Mouse (Mus musculus) heart, embryonic 12.5 days (tissue): Measurements from ENCODE around the gene Dennd1b. TPM values are rescaled to one million over a fixed set of nuclear protein-coding genes. Genes with fewer than 3 reads are reported as not detected.

Experiments used
- ATAC-seq: fragments of 200-750 bp; cut with Nextera tagmentation; 2 replicates; pipeline ENCODE4 v1.8.0; 2017; ENCODE audit warnings: moderate TSS enrichment, moderate library complexity; ENCODE audit not compliant: insufficient number of reproducible peaks, low FRiP score
- H3K27ac ChIP-seq: fragments of 300-500 bp; sonication (generic); 2 replicates; pipeline ENCODE4 v1.5.1; 2016; ENCODE audit warnings: mild to moderate bottlenecking, moderate library complexity; ENCODE audit not compliant: poor library complexity, severe bottlenecking
- H3K27me3 ChIP-seq: fragments of 300-500 bp; sonication (generic); replicated peaks from 2 replicates; pipeline ENCODE4 v1.6.1; 2016; ENCODE audit warnings: mild to moderate bottlenecking, moderate library complexity
- H3K36me3 ChIP-seq: fragments of 300-500 bp; sonication (generic); 2 replicates; pipeline ENCODE4 v1.6.1; 2016; ENCODE audit warnings: mild to moderate bottlenecking, moderate library complexity
- H3K4me1 ChIP-seq: fragments of 300-500 bp; sonication (generic); replicated peaks from 2 replicates; pipeline ENCODE4 v1.6.1; 2016; ENCODE audit warnings: mild to moderate bottlenecking
- H3K4me2 ChIP-seq: fragments of 300-500 bp; sonication (generic); 2 replicates; pipeline ENCODE4 v1.6.1; 2016; ENCODE audit warnings: mild to moderate bottlenecking, moderate library complexity
- H3K4me3 ChIP-seq: fragments of 300-500 bp; sonication (generic); 2 replicates; pipeline ENCODE4 v1.5.1; 2016; ENCODE audit warnings: mild to moderate bottlenecking
- H3K9ac ChIP-seq: fragments of 300-500 bp; sonication (generic); 2 replicates; pipeline ENCODE4 v1.6.1; 2016; ENCODE audit warnings: mild to moderate bottlenecking, moderate library complexity
- H3K9me3 ChIP-seq: fragments of 300-500 bp; sonication (generic); replicated peaks from 2 replicates; pipeline ENCODE4 v1.6.1; 2016; ENCODE audit warnings: mild to moderate bottlenecking, moderate library complexity
- WGBS: fragments of 180-500 bp; shearing (Covaris S2); methylation state at CpG from one replicate; pipeline ENCODE4 v1.1.7; 2016; 5-methylcytosine and 5-hydroxymethylcytosine counted together
- polyA plus RNA-seq: library from polyadenylated mRNA; unstranded; fragments of >200 nt; fragmentation: Nextera tagmentation; extraction: Ambion mirVana; gene quantifications from 2 replicates; pipeline ENCODE4 v1.2.1, GENCODE M21; 2016

Gene Dennd1b
- polyA plus RNA-seq, 1 experiment from 2014 or later, result 13.9 TPM

- Histone ChIP-seq H3K27ac (no peak overlapping the region), H3K9ac (no peak overlapping the region), H3K9me3 (peaks cover 3% of the 10 kb centered on the region; the same call in 1 of the 2 replicates), H3K36me3 (peaks cover 30% of the 10 kb centered on the region), H3K27me3 (no peaks in the 10 kb centered on the region), H3K4me1 (peaks cover 10% of the 10 kb centered on the region), H3K4me3 (no peak overlapping the region), H3K4me2 (no peak overlapping the region)
- ATAC-seq, result no peak
- WGBS, result 94% methylated on average over 1 of the region's 2 CpGs
Measured at GRCm38 (mm10) chr1:139145516-139145915, 182.3 kb downstream of the Dennd1b start.

- Histone ChIP-seq H3K4me3 (no peak overlapping the region), H3K9ac (no peak overlapping the region), H3K4me1 (peaks cover 10% of the 10 kb centered on the region), H3K9me3 (peaks cover 3% of the 10 kb centered on the region; the same call in 1 of the 2 replicates), H3K4me2 (no peak overlapping the region), H3K27ac (no peak overlapping the region), H3K27me3 (no peaks in the 10 kb centered on the region), H3K36me3 (peaks cover 26% of the 10 kb centered on the region)
- 91% methylated on average over 3 of the region's 3 CpGs for WGBS
- no peak for ATAC-seq
Measured at GRCm38 (mm10) chr1:139146306-139146705, 183.1 kb downstream of the Dennd1b start.

GRCm38 (mm10) chr1:139153006-139153405 lies 189.8 kb downstream of the Dennd1b start:
- no peak for ATAC-seq
- H3K4me3 ChIP-seq, result no peak overlapping the region
- no peaks in the 10 kb centered on the region for H3K4me1 ChIP-seq
- 90% methylated on average over 2 of the region's 2 CpGs for WGBS
- H3K9ac ChIP-seq, result no peak overlapping the region
- peaks cover 1% of the 10 kb centered on the region; the same call in 1 of the 2 replicates for H3K36me3 ChIP-seq
- no peak overlapping the region for H3K4me2 ChIP-seq
- H3K9me3 ChIP-seq, result no peaks in the 10 kb centered on the region
- H3K27ac ChIP-seq, result no peak overlapping the region
- no peaks in the 10 kb centered on the region for H3K27me3 ChIP-seq

GRCm38 (mm10) chr1:139153493-139153892 lies 190.3 kb downstream of the Dennd1b start:
- ATAC-seq, result no peak
- Histone ChIP-seq H3K9me3 (no peaks in the 10 kb centered on the region), H3K4me1 (no peaks in the 10 kb centered on the region), H3K27me3 (no peaks in the 10 kb centered on the region), H3K9ac (no peak overlapping the region), H3K27ac (no peak overlapping the region), H3K36me3 (no peaks in the 10 kb centered on the region), H3K4me3 (no peak overlapping the region), H3K4me2 (no peak overlapping the region)
- WGBS, result 57% methylated on average over 6 of the region's 6 CpGs

GRCm38 (mm10) chr1:139156397-139156796 lies 193.2 kb downstream of the Dennd1b start:
- no peak overlapping the region for H3K9ac ChIP-seq
- no peaks in the 10 kb centered on the region for H3K36me3 ChIP-seq
- H3K27ac ChIP-seq, result no peak overlapping the region
- ATAC-seq, result no peak
- WGBS, result 22% methylated on average over 3 of the region's 3 CpGs
- no peak overlapping the region for H3K4me2 ChIP-seq
- H3K4me3 ChIP-seq, result no peak overlapping the region
- H3K27me3 ChIP-seq, result no peaks in the 10 kb centered on the region
- no peaks in the 10 kb centered on the region for H3K9me3 ChIP-seq
- no peaks in the 10 kb centered on the region for H3K4me1 ChIP-seq

GRCm38 (mm10) chr1:139161619-139162018 lies 198.4 kb downstream of the Dennd1b start:
- Histone ChIP-seq H3K4me3 (no peak overlapping the region), H3K4me2 (no peak overlapping the region), H3K27ac (no peak overlapping the region), H3K9ac (no peak overlapping the region), H3K9me3 (no peaks in the 10 kb centered on the region), H3K27me3 (no peaks in the 10 kb centered on the region), H3K36me3 (no peaks in the 10 kb centered on the region), H3K4me1 (peaks cover 3% of the 10 kb centered on the region; the same call in 1 of the 2 replicates)
- 42% methylated on average over 3 of the region's 3 CpGs for WGBS
- 0 out of 2 replicates have a peak, but pooled peaks have one; percentile 29 for ATAC-seq

GRCm38 (mm10) chr1:139162814-139163213 lies 199.6 kb downstream of the Dennd1b start:
- no peak for ATAC-seq
- no peak overlapping the region for H3K4me3 ChIP-seq
- no peaks in the 10 kb centered on the region for H3K9me3 ChIP-seq
- H3K27me3 ChIP-seq, result no peaks in the 10 kb centered on the region
- 23% methylated on average over 5 of the region's 5 CpGs for WGBS
- peaks cover 3% of the 10 kb centered on the region; the same call in 1 of the 2 replicates for H3K4me1 ChIP-seq
- H3K4me2 ChIP-seq, result no peak overlapping the region
- H3K9ac ChIP-seq, result no peak overlapping the region
- H3K27ac ChIP-seq, result no peak overlapping the region
- H3K36me3 ChIP-seq, result peaks cover 3% of the 10 kb centered on the region; the same call in 1 of the 2 replicates

GRCm38 (mm10) chr1:139174058-139174832 lies 211.0 kb downstream of the Dennd1b start:
- Histone ChIP-seq H3K27ac (no peak overlapping the region), H3K36me3 (peaks cover 18% of the 10 kb centered on the region), H3K27me3 (no peaks in the 10 kb centered on the region), H3K4me2 (no peak overlapping the region), H3K9me3 (no peaks in the 10 kb centered on the region; the same call in 1 of the 2 replicates), H3K4me1 (0 out of 2 replicates have a peak, but pooled peaks cover 3% of the 10 kb centered on the region), H3K9ac (no peak overlapping the region), H3K4me3 (no peak overlapping the region)
- 75% methylated on average over 3 of the region's 3 CpGs for WGBS
- ATAC-seq, result no peak

GRCm38 (mm10) chr1:139179707-139180106 lies 216.5 kb downstream of the Dennd1b start:
- Histone ChIP-seq H3K4me2 (no peak overlapping the region), H3K4me1 (peaks cover 6% of the 10 kb centered on the region)
- 82% methylated on average over 1 of the region's 1 CpGs for WGBS

GRCm38 (mm10) chr1:139180481-139181149 lies 217.4 kb downstream of the Dennd1b start:
- ATAC-seq, result no peak
- Histone ChIP-seq H3K9me3 (no peaks in the 10 kb centered on the region; the same call in 1 of the 2 replicates), H3K27ac (no peak overlapping the region), H3K4me2 (no peak overlapping the region), H3K4me1 (peaks cover 6% of the 10 kb centered on the region), H3K4me3 (no peak overlapping the region), H3K27me3 (no peaks in the 10 kb centered on the region), H3K9ac (no peak overlapping the region), H3K36me3 (no peaks in the 10 kb centered on the region)
- WGBS, result 27% methylated on average over 6 of the region's 6 CpGs

More at GRCm38 (mm10) chr1:139179707-139180106, 216.5 kb downstream of the Dennd1b start:
- ATAC-seq, result no peak
- H3K36me3 ChIP-seq, result no peaks in the 10 kb centered on the region
- no peaks in the 10 kb centered on the region; the same call in 1 of the 2 replicates for H3K9me3 ChIP-seq
- no peak overlapping the region for H3K27ac ChIP-seq
- H3K9ac ChIP-seq, result no peak overlapping the region
- H3K27me3 ChIP-seq, result no peaks in the 10 kb centered on the region
- H3K4me3 ChIP-seq, result no peak overlapping the region

- Histone ChIP-seq H3K27me3 (no peaks in the 10 kb centered on the region), H3K4me1 (peaks cover 5% of the 10 kb centered on the region)
- 65% methylated on average over 3 of the region's 3 CpGs for WGBS
Measured at GRCm38 (mm10) chr1:139192635-139193034, 229.4 kb downstream of the Dennd1b start.

More at GRCm38 (mm10) chr1:139192635-139193034, 229.4 kb downstream of the Dennd1b start:
- Histone ChIP-seq H3K36me3 (no peaks in the 10 kb centered on the region), H3K9me3 (no peaks in the 10 kb centered on the region), H3K27ac (no peak overlapping the region), H3K9ac (no peak overlapping the region), H3K4me3 (no peak overlapping the region), H3K4me2 (no peak overlapping the region)
- no peak for ATAC-seq
